Mouse (Mus musculus) CH12F3 (cell line): ENCODE data around the gene Fam69a.

Experiments used
- in situ Hi-C: fragments of 300-500 bp; cut with MboI; formaldehyde crosslinking; loops from 2 replicates; pipeline ENCODE4 v1.14.3; 2020; ENCODE audit warnings: low sequenced_read_pairs

Fam69a gene

GRCm38 (mm10) chr5:107910084-107910616 is 76.7 kb downstream of the Fam69a start:
- in situ Hi-C loops: no loop called here

- in situ Hi-C loops: no loop called here
These were observed 77.2 kb downstream of the Fam69a start for GRCm38 (mm10) chr5:107909668-107910067.

GRCm38 (mm10) chr5:107908514-107909110 is 78.3 kb downstream of the Fam69a start:
- in situ Hi-C loops: no loop called here

GRCm38 (mm10) chr5:107904325-107904724 is 82.6 kb downstream of the Fam69a start:
- in situ Hi-C loops: no loop called here

- in situ Hi-C loops: no loop called here
These were observed 85.8 kb downstream of the Fam69a start for GRCm38 (mm10) chr5:107901014-107901615.

GRCm38 (mm10) chr5:107900206-107901013 is 86.5 kb downstream of the Fam69a start, which contains the start of gene Rpl5:
Gene Rpl5 (plus strand): TSS chr5:107900502.
- in situ Hi-C loops: no loop called here

GRCm38 (mm10) chr5:107896265-107896664 is 90.6 kb downstream of the Fam69a start:
- in situ Hi-C loops: loop anchor here (25.0 kb wide), 1 partner anchor 284 kb away; no protein-coding TSS in a partner anchor

- in situ Hi-C loops: loop anchor here (25.0 kb wide), 1 partner anchor 282 kb away; no protein-coding TSS in a partner anchor
These were observed 92.2 kb downstream of the Fam69a start for GRCm38 (mm10) chr5:107894676-107895075.

GRCm38 (mm10) chr5:107891515-107891914 is 95.4 kb downstream of the Fam69a start:
- in situ Hi-C loops: loop anchor here (25.0 kb wide), 1 partner anchor 279 kb away; no protein-coding TSS in a partner anchor

GRCm38 (mm10) chr5:107889994-107890888 is 96.6 kb downstream of the Fam69a start:
- in situ Hi-C loops: loop anchor here (25.0 kb wide), 1 partner anchor 278 kb away; no protein-coding TSS in a partner anchor

GRCm38 (mm10) chr5:107880710-107881109 is 106.2 kb downstream of the Fam69a start:
- in situ Hi-C loops: loop anchor here (25.0 kb wide), 1 partner anchor 268 kb away; no protein-coding TSS in a partner anchor

GRCm38 (mm10) chr5:107877053-107877452 is 109.8 kb downstream of the Fam69a start:
- in situ Hi-C loops: loop anchor here (25.0 kb wide), 1 partner anchor 265 kb away; no protein-coding TSS in a partner anchor

GRCm38 (mm10) chr5:107875261-107875611 is 111.6 kb downstream of the Fam69a start:
- in situ Hi-C loops: loop anchor here (25.0 kb wide), 1 partner anchor 263 kb away; no protein-coding TSS in a partner anchor

GRCm38 (mm10) chr5:107874561-107875260 is 112.2 kb downstream of the Fam69a start, which contains the start of gene Evi5:
Gene Evi5 (minus strand): TSS chr5:107875107.
- in situ Hi-C loops: loop anchor here (25.0 kb wide), 1 partner anchor 262 kb away; no protein-coding TSS in a partner anchor

- in situ Hi-C loops: no loop called here
These were observed 113.0 kb downstream of the Fam69a start for GRCm38 (mm10) chr5:107873886-107874302.

- in situ Hi-C loops: no loop called here
These were observed 113.6 kb downstream of the Fam69a start for GRCm38 (mm10) chr5:107873330-107873729.

- in situ Hi-C loops: no loop called here
These were observed 117.2 kb downstream of the Fam69a start for GRCm38 (mm10) chr5:107869701-107870100.

GRCm38 (mm10) chr5:107868905-107869424 is 117.9 kb downstream of the Fam69a start:
- in situ Hi-C loops: no loop called here
